Mouse (Mus musculus): ENCODE data around the gene Gldc. TPM values are rescaled to one million over a fixed set of nuclear protein-coding genes. Genes with fewer than 3 reads are reported as not detected.

The Gldc gene
- polyA plus RNA-seq, 1 experiment = 0.16 TPM

GRCm38 (mm10) chr19:30107221-30107845, 67.9 kb downstream of the Gldc start:
- 77% methylated on average over 10 of the region's 10 CpGs for WGBS
- no peaks in the 10 kb centered on the region for H3K36me3 ChIP-seq (ENCODE audit: control insufficient read depth, insufficient read depth, low read length)
- TF ChIP-seq POLR2A (IDR thresholded peaks at IDR 0.05; ENCODE audit: low read depth, low read length) (no peak), CTCF (IDR thresholded peaks at IDR 0.05; ENCODE audit: extremely low read depth, insufficient read length, insufficient replicate concordance, low read depth, low read length) (no peak)
- H3K4me1 ChIP-seq (ENCODE audit: control insufficient read depth, insufficient read depth, insufficient read length, low read length) = no peaks in the 10 kb centered on the region
- no peak overlapping the region for H3K27ac ChIP-seq (ENCODE audit: insufficient read depth, low read depth, low read length)
- H3K4me3 ChIP-seq (ENCODE audit: low read depth, low read length) = no peak overlapping the region
- H3K27me3 ChIP-seq (ENCODE audit: control insufficient read depth, insufficient read depth, low read length) = no peaks in the 10 kb centered on the region

- no peaks in the 10 kb centered on the region for H3K4me1 ChIP-seq (ENCODE audit: control insufficient read depth, insufficient read depth, insufficient read length, low read length)
- H3K27ac ChIP-seq (ENCODE audit: insufficient read depth, low read depth, low read length) = no peak overlapping the region
- WGBS = 81% methylated on average over 6 of the region's 6 CpGs
- H3K4me3 ChIP-seq (ENCODE audit: low read depth, low read length) = no peak overlapping the region
- no peaks in the 10 kb centered on the region for H3K36me3 ChIP-seq (ENCODE audit: control insufficient read depth, insufficient read depth, low read length)
- no peaks in the 10 kb centered on the region for H3K27me3 ChIP-seq (ENCODE audit: control insufficient read depth, insufficient read depth, low read length)
- no peak for TF ChIP-seq CTCF (IDR thresholded peaks at IDR 0.05; ENCODE audit: extremely low read depth, insufficient read length, insufficient replicate concordance, low read depth, low read length)
- TF ChIP-seq POLR2A (IDR thresholded peaks at IDR 0.05; ENCODE audit: low read depth, low read length) = no peak
These were observed 70.0 kb downstream of the Gldc start for GRCm38 (mm10) chr19:30105045-30105842.

GRCm38 (mm10) chr19:30102620-30103019, 72.6 kb downstream of the Gldc start:
- H3K27ac ChIP-seq (ENCODE audit: insufficient read depth, low read depth, low read length) = no peak overlapping the region
- TF ChIP-seq POLR2A (IDR thresholded peaks at IDR 0.05; ENCODE audit: low read depth, low read length) (no peak), CTCF (IDR thresholded peaks at IDR 0.05; ENCODE audit: extremely low read depth, insufficient read length, insufficient replicate concordance, low read depth, low read length) (no peak)
- WGBS = 84% methylated on average over 6 of the region's 6 CpGs
- no peaks in the 10 kb centered on the region for H3K36me3 ChIP-seq (ENCODE audit: control insufficient read depth, insufficient read depth, low read length)
- no peaks in the 10 kb centered on the region for H3K4me1 ChIP-seq (ENCODE audit: control insufficient read depth, insufficient read depth, insufficient read length, low read length)
- no peaks in the 10 kb centered on the region for H3K27me3 ChIP-seq (ENCODE audit: control insufficient read depth, insufficient read depth, low read length)
- H3K4me3 ChIP-seq (ENCODE audit: low read depth, low read length) = no peak overlapping the region

- TF ChIP-seq CTCF (IDR thresholded peaks at IDR 0.05; ENCODE audit: extremely low read depth, insufficient read length, insufficient replicate concordance, low read depth, low read length) = no peak
- no peak for TF ChIP-seq POLR2A (IDR thresholded peaks at IDR 0.05; ENCODE audit: low read depth, low read length)
- Histone ChIP-seq H3K4me3 (ENCODE audit: low read depth, low read length) (no peak overlapping the region), H3K4me1 (ENCODE audit: control insufficient read depth, insufficient read depth, insufficient read length, low read length) (no peaks in the 10 kb centered on the region), H3K27me3 (ENCODE audit: control insufficient read depth, insufficient read depth, low read length) (no peaks in the 10 kb centered on the region), H3K36me3 (ENCODE audit: control insufficient read depth, insufficient read depth, low read length) (0 out of 2 replicates have a peak, but pooled peaks cover 2% of the 10 kb centered on the region), H3K27ac (ENCODE audit: insufficient read depth, low read depth, low read length) (no peak overlapping the region)
- 91% methylated on average over 12 of the region's 12 CpGs for WGBS
These were observed 74.7 kb downstream of the Gldc start for GRCm38 (mm10) chr19:30100571-30100970.

GRCm38 (mm10) chr19:30097039-30097438, 78.2 kb downstream of the Gldc start:
- TF ChIP-seq POLR2A (IDR thresholded peaks at IDR 0.05; ENCODE audit: low read depth, low read length) (no peak), CTCF (IDR thresholded peaks at IDR 0.05; ENCODE audit: extremely low read depth, insufficient read length, insufficient replicate concordance, low read depth, low read length) (no peak)
- H3K36me3 ChIP-seq (ENCODE audit: control insufficient read depth, insufficient read depth, low read length) = peaks cover 18% of the 10 kb centered on the region

GRCm38 (mm10) chr19:30096186-30096585, 79.0 kb downstream of the Gldc start:
- Histone ChIP-seq H3K4me1 (ENCODE audit: control insufficient read depth, insufficient read depth, insufficient read length, low read length) (no peaks in the 10 kb centered on the region), H3K27me3 (ENCODE audit: control insufficient read depth, insufficient read depth, low read length) (no peaks in the 10 kb centered on the region), H3K27ac (ENCODE audit: insufficient read depth, low read depth, low read length) (no peak overlapping the region), H3K4me3 (ENCODE audit: low read depth, low read length) (no peak overlapping the region), H3K36me3 (ENCODE audit: control insufficient read depth, insufficient read depth, low read length) (peaks cover 23% of the 10 kb centered on the region)
- no peak for TF ChIP-seq CTCF (IDR thresholded peaks at IDR 0.05; ENCODE audit: extremely low read depth, insufficient read length, insufficient replicate concordance, low read depth, low read length)
- TF ChIP-seq POLR2A (IDR thresholded peaks at IDR 0.05; ENCODE audit: low read depth, low read length) = no peak
- WGBS = 89% methylated on average over 3 of the region's 3 CpGs

More at GRCm38 (mm10) chr19:30097039-30097438, 78.2 kb downstream of the Gldc start:
- 90% methylated on average over 4 of the region's 4 CpGs for WGBS
- H3K4me1 ChIP-seq (ENCODE audit: control insufficient read depth, insufficient read depth, insufficient read length, low read length) = no peaks in the 10 kb centered on the region
- no peak overlapping the region for H3K4me3 ChIP-seq (ENCODE audit: low read depth, low read length)
- no peaks in the 10 kb centered on the region for H3K27me3 ChIP-seq (ENCODE audit: control insufficient read depth, insufficient read depth, low read length)
- H3K27ac ChIP-seq (ENCODE audit: insufficient read depth, low read depth, low read length) = no peak overlapping the region

GRCm38 (mm10) chr19:30091644-30092295, 83.5 kb downstream of the Gldc start:
- Histone ChIP-seq H3K27ac (ENCODE audit: insufficient read depth, low read depth, low read length) (no peak overlapping the region), H3K36me3 (ENCODE audit: control insufficient read depth, insufficient read depth, low read length) (peaks cover 45% of the 10 kb centered on the region), H3K4me1 (ENCODE audit: control insufficient read depth, insufficient read depth, insufficient read length, low read length) (no peaks in the 10 kb centered on the region), H3K4me3 (ENCODE audit: low read depth, low read length) (no peak overlapping the region), H3K27me3 (ENCODE audit: control insufficient read depth, insufficient read depth, low read length) (no peaks in the 10 kb centered on the region)
- TF ChIP-seq CTCF (IDR thresholded peaks at IDR 0.05; ENCODE audit: extremely low read depth, insufficient read length, insufficient replicate concordance, low read depth, low read length) (no peak), POLR2A (IDR thresholded peaks at IDR 0.05; ENCODE audit: low read depth, low read length) (no peak)
- 94% methylated on average over 12 of the region's 12 CpGs for WGBS
